Mouse (Mus musculus): Measurements from ENCODE around the gene Galnt10. TPM values are rescaled to one million over a fixed set of nuclear protein-coding genes. Genes with fewer than 3 reads are reported as not detected.

Gene Galnt10
- polyA plus RNA-seq, 1 experiment from 2014 or later, result 6.3 TPM

DNA sequence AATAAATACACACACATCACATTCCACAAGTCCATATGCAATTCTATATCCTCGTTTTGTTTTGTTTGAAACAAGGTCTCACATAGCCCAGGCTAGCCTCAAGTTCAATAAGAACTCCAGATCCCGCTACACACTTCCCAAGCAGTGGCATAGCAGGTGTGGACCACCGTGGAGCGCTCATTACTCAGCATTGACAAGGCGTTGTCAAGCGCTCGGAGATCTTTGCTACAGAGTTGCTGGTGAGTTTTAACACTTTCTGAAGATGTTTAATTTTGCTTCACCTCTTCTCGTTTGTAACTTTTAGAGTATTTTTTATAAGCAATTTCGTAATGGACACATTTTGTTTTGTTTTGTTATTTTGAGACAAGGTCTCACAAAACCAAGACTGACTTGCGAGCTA, 154.2 kb downstream of the Galnt10 start:
- no peak for ATAC-seq (ENCODE audit: insufficient number of reproducible peaks, insufficient read depth, low FRiP score, low read depth)
- Histone ChIP-seq H3K9me3 (ENCODE audit: control insufficient read depth, low read length) (no peaks in the 10 kb centered on the region), H3K9ac (ENCODE audit: low read length) (no peak overlapping the region), H3K27me3 (ENCODE audit: control insufficient read depth, insufficient read depth, low read length) (no peaks in the 10 kb centered on the region), H3K27ac (replicated peaks in 1 of 2; ENCODE audit: control insufficient read depth in 1 of 2, insufficient read depth in 1 of 2, low read depth in 2 of 2, low read length in 2 of 2) (no peak overlapping the region), H3K36me3 (ENCODE audit: control insufficient read depth, insufficient read depth, low read length) (no peaks in the 10 kb centered on the region), H3K4me3 (ENCODE audit: control insufficient read depth in 1 of 2, insufficient read depth in 1 of 2, low read depth in 1 of 2, low read length in 2 of 2) (no peak overlapping the region), H3K4me2 (ENCODE audit: low read length) (no peak overlapping the region), H3K4me1 (ENCODE audit: control insufficient read depth in 2 of 2, insufficient read depth in 2 of 2, low read length in 2 of 2) (peaks cover 8 to 22% of the 10 kb centered on the region in 2 experiments)
- 86% methylated on average over 10 of the region's 10 CpGs for WGBS

DNA sequence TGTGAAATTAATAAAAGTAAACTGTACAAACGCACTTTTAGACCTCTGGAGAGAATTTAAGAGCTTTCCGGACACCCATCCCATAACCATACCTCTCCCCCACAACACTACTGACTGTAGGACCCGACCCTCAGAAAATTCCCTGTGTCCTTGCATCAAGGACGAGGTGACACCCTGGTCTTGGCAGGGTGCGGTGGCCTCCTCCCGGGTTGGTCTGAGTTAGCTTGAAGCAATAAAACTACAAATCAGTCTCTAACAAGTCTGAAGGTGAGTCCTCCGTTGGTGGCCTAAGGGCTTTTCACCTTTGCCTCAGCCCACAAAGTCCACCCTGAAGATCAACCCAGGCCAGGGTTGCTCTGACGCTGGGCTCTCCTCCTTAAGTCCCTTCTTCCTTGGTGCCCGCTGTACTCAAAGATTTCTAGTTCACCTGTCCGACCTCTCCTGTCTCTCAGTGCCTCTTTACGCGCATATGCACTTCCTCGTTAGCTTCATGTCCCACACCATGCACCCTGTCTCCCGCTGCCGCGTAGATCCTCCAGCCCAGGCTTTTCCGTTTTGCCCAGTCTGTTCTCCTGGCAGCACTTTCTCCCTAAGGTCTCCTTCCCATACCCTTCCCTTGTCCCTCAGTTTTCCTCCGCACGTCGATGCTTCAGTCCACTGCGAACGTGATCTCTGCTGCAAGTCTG, 155.2 kb downstream of the Galnt10 start:
- H3K4me3 ChIP-seq (ENCODE audit: control insufficient read depth in 1 of 2, insufficient read depth in 1 of 2, low read depth in 1 of 2, low read length in 2 of 2), result peak overlapping the region; percentile 75 to 85
- H3K27ac ChIP-seq (replicated peaks in 1 of 2; ENCODE audit: control insufficient read depth in 1 of 2, insufficient read depth in 1 of 2, low read depth in 2 of 2, low read length in 2 of 2), result peak overlapping the region; percentile 79 to 81
- peak overlapping the region; percentile 93 for H3K9ac ChIP-seq (ENCODE audit: low read length)
- ATAC-seq (ENCODE audit: insufficient number of reproducible peaks, insufficient read depth, low FRiP score, low read depth), result no peak
- H3K4me1 ChIP-seq (ENCODE audit: control insufficient read depth in 2 of 2, insufficient read depth in 2 of 2, low read length in 2 of 2), result peaks cover 8 to 22% of the 10 kb centered on the region in 2 experiments
- 13% methylated on average over 22 of the region's 22 CpGs for WGBS
- H3K9me3 ChIP-seq (ENCODE audit: control insufficient read depth, low read length), result no peaks in the 10 kb centered on the region
- H3K36me3 ChIP-seq (ENCODE audit: control insufficient read depth, insufficient read depth, low read length), result no peaks in the 10 kb centered on the region
- H3K27me3 ChIP-seq (ENCODE audit: control insufficient read depth, insufficient read depth, low read length), result no peaks in the 10 kb centered on the region
- peak overlapping the region; percentile 91 for H3K4me2 ChIP-seq (ENCODE audit: low read length)

DNA sequence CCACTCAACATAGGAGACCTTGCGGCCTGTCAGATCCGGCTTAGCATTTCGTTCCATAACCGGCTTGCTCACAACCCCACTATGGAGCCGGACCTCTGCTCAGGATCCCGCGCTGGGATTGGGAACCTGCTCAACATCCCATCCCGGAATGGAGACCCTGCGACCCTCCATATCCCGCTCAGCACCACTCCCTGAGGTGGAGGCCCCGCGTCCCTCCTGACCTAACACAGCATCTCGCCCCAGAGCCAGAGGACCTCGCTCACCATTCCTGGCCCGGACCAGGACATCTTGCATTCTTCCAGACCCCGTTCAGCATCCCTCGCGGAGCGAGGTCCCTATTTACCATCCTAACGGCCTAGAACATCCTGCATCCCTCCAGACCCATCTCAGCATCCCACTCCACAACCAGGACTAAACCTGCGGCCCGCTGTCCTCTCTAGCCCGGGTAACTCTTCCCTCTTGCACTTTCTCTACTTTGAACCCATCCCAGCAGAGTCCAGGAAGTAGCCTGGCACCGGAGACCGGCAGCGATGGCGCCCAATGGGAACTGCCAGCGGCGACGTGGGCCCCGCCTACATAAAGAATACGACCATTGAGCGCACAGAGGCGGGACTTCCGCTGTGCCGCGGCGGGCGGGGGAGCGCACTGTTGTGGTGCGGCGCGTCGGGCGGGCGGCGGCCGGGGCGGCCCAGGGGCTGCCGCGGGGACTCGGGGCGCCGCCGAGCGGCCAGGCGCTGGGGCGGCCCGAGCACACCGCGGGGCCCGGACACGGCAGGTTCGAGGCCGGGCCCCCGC, 155.9 kb downstream of the Galnt10 start, which contains the start of gene Sap30l:
TSS of gene Sap30l (plus strand) at position 667 of the 795 bp plus-strand sequence.
- Histone ChIP-seq H3K4me2 (ENCODE audit: low read length) (peak within 1 kb of the TSS; percentile 91), H3K36me3 (ENCODE audit: control insufficient read depth, insufficient read depth, low read length) (peaks cover 4% of the 10 kb centered on the region; the same call in 1 of the 2 replicates), H3K4me1 (ENCODE audit: control insufficient read depth in 2 of 2, insufficient read depth in 2 of 2, low read length in 2 of 2) (peaks cover 8 to 22% of the 10 kb centered on the region in 2 experiments), H3K9ac (ENCODE audit: low read length) (peak within 1 kb of the TSS; percentile 93), H3K4me3 (ENCODE audit: control insufficient read depth in 1 of 2, insufficient read depth in 1 of 2, low read depth in 1 of 2, low read length in 2 of 2) (peak within 1 kb of the TSS; percentile 85), H3K27ac (replicated peaks in 1 of 2; ENCODE audit: control insufficient read depth in 1 of 2, insufficient read depth in 1 of 2, low read depth in 2 of 2, low read length in 2 of 2) (peak within 1 kb of the TSS; percentile 79 to 81), H3K9me3 (ENCODE audit: control insufficient read depth, low read length) (no peaks in the 10 kb centered on the region), H3K27me3 (ENCODE audit: control insufficient read depth, insufficient read depth, low read length) (no peaks in the 10 kb centered on the region)
- under 1% methylated on average over 55 of the region's 66 CpGs for WGBS
- ATAC-seq (ENCODE audit: insufficient number of reproducible peaks, insufficient read depth, low FRiP score, low read depth), result peak; percentile 96

DNA sequence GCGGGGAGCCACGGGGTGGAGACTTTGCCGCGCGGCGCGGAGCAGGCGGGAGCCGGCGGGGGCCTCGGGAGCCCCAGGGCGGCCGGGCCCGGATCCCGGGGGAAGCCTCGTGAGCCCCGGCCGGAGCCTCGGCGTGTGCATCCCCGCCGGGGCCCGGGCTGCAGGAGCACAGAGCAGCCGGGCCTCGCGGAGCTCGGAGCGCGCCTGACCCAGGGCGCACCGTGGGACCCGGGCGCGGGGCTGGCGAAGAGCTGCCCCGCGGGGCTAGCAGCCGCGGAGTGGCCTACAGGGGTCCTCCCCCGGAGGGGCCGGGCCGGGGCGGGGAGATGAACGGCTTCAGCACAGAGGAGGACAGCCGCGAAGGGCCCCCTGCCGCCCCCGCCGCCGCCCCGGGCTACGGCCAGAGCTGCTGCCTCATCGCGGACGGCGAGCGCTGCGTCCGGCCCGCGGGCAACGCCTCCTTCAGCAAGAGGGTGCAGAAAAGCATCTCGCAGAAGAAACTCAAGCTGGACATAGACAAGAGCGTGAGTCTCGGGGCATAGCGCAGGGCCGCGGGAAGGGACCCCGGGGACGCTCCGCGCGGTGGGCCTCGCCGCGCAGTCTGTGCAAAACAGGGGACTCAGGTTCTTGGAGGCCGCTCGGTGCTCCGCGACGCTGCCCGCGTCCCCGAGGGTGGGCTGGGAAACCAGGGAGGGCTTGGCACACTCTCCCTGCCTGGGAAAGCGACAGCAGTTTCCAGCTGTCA, 156.7 kb downstream of the Galnt10 start:
- Histone ChIP-seq H3K36me3 (ENCODE audit: control insufficient read depth, insufficient read depth, low read length) (peaks cover 10% of the 10 kb centered on the region; the same call in 1 of the 2 replicates), H3K4me1 (ENCODE audit: control insufficient read depth in 2 of 2, insufficient read depth in 2 of 2, low read length in 2 of 2) (peaks cover 8 to 22% of the 10 kb centered on the region in 2 experiments), H3K9me3 (ENCODE audit: control insufficient read depth, low read length) (no peaks in the 10 kb centered on the region), H3K4me3 (ENCODE audit: control insufficient read depth in 1 of 2, insufficient read depth in 1 of 2, low read depth in 1 of 2, low read length in 2 of 2) (peak overlapping the region; percentile 85), H3K9ac (ENCODE audit: low read length) (peak overlapping the region; percentile 93), H3K4me2 (ENCODE audit: low read length) (peak overlapping the region; percentile 91), H3K27ac (replicated peaks in 1 of 2; ENCODE audit: control insufficient read depth in 1 of 2, insufficient read depth in 1 of 2, low read depth in 2 of 2, low read length in 2 of 2) (peak overlapping the region; percentile 5 to 81; a peak in 2 of 4 replicates), H3K27me3 (ENCODE audit: control insufficient read depth, insufficient read depth, low read length) (no peaks in the 10 kb centered on the region)
- peak; percentile 60 for ATAC-seq (ENCODE audit: insufficient number of reproducible peaks, insufficient read depth, low FRiP score, low read depth)
- under 1% methylated on average over 74 of the region's 85 CpGs for WGBS

DNA sequence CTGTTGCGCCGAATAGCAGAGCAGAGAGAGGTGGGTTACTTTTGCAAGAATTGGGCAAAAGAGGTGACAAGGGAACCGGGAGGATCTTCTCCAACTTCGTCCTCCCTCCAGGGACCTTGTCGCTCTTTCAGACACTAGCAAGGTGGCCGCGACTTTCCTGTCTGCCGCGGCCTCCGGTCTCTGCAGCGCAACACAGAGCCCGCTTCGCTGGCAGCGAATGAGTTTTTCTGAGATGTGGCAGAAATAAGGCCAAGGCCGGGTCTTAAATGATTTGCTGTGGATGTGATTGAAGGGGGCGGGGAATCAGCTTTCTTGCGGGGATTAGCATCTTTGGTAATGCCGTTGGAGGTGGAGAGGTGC, 157.2 kb downstream of the Galnt10 start:
- peak overlapping the region in 1 of 2 experiments; percentile 81; a peak in 1 of 4 replicates for H3K27ac ChIP-seq (replicated peaks in 1 of 2; ENCODE audit: control insufficient read depth in 1 of 2, insufficient read depth in 1 of 2, low read depth in 2 of 2, low read length in 2 of 2)
- peaks cover 14% of the 10 kb centered on the region; the same call in 1 of the 2 replicates for H3K36me3 ChIP-seq (ENCODE audit: control insufficient read depth, insufficient read depth, low read length)
- under 1% methylated on average over 18 of the region's 18 CpGs for WGBS
- no peaks in the 10 kb centered on the region for H3K9me3 ChIP-seq (ENCODE audit: control insufficient read depth, low read length)
- ATAC-seq (ENCODE audit: insufficient number of reproducible peaks, insufficient read depth, low FRiP score, low read depth), result no peak
- H3K4me2 ChIP-seq (ENCODE audit: low read length), result peak overlapping the region; percentile 91
- no peaks in the 10 kb centered on the region for H3K27me3 ChIP-seq (ENCODE audit: control insufficient read depth, insufficient read depth, low read length)
- H3K9ac ChIP-seq (ENCODE audit: low read length), result peak overlapping the region; percentile 93
- H3K4me1 ChIP-seq (ENCODE audit: control insufficient read depth in 2 of 2, insufficient read depth in 2 of 2, low read length in 2 of 2), result peaks cover 10 to 22% of the 10 kb centered on the region in 2 experiments
- peak overlapping the region; percentile 85 for H3K4me3 ChIP-seq (ENCODE audit: control insufficient read depth in 1 of 2, insufficient read depth in 1 of 2, low read depth in 1 of 2, low read length in 2 of 2)

DNA sequence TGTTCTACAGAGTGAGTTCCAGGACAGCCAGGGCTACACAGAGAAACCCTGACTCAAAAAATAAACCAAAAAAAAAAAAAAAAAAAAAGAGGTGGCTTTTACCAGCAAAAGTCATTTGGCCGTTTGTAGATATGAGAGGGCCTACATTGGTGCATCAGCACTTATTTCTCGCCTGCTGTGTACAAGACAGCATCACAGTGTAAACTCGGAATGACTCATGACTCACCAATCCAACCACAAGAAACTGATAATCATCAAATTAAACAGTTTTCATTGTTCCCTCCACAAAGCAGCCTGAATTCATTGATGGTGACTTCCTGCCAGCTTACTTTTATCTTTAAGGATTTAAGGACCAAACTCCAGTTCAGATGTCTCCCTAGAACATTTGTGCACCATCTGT, 159.8 kb downstream of the Galnt10 start:
- ATAC-seq (ENCODE audit: insufficient number of reproducible peaks, insufficient read depth, low FRiP score, low read depth), result no peak
- H3K4me1 ChIP-seq (ENCODE audit: control insufficient read depth in 2 of 2, insufficient read depth in 2 of 2, low read length in 2 of 2), result peaks cover 11 to 24% of the 10 kb centered on the region in 2 experiments
- no peak overlapping the region for H3K27ac ChIP-seq (replicated peaks in 1 of 2; ENCODE audit: control insufficient read depth in 1 of 2, insufficient read depth in 1 of 2, low read depth in 2 of 2, low read length in 2 of 2)
- H3K4me3 ChIP-seq (ENCODE audit: control insufficient read depth in 1 of 2, insufficient read depth in 1 of 2, low read depth in 1 of 2, low read length in 2 of 2), result no peak overlapping the region
- H3K9me3 ChIP-seq (ENCODE audit: control insufficient read depth, low read length), result no peaks in the 10 kb centered on the region
- H3K4me2 ChIP-seq (ENCODE audit: low read length), result no peak overlapping the region
- H3K9ac ChIP-seq (ENCODE audit: low read length), result no peak overlapping the region
- H3K27me3 ChIP-seq (ENCODE audit: control insufficient read depth, insufficient read depth, low read length), result no peaks in the 10 kb centered on the region
- WGBS, result 77% methylated on average over 3 of the region's 3 CpGs
- H3K36me3 ChIP-seq (ENCODE audit: control insufficient read depth, insufficient read depth, low read length), result peaks cover 35% of the 10 kb centered on the region

DNA sequence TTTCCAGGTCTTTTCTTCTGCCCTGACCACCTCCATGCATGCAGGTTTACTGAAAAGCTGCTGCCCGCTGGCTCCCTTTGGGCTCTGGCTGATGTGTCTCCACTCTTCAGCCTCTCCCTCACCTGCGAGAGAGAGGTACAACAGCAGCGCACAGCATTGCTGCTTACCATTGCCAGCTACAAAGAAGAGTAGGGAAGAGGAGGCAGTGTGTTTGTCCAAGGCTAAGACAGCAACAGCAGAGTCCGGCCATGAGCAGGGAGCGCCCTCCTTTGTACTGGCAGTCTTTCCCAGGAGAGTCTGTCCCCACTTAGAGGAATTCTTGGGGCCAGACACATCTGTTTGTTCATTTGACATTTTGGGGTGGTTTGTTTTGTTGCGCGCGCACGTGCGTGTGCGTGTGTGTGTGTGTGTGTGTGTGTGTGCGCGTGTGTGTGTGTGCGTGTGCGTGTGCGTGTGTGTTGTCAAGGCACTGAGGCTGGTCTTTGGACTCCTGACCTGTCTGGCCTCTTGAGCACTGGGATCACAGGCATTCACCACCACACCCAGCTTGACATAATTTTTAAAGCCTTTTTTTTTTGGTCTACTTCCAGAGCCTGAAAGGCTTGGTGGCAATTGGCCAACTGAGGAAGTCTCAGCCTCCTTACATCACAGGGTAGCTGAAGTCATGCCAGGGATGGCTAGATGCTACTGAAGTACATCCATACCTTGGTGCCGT, 163.9 kb downstream of the Galnt10 start:
- ATAC-seq (ENCODE audit: insufficient number of reproducible peaks, insufficient read depth, low FRiP score, low read depth), result no peak
- no peaks in the 10 kb centered on the region for H3K27me3 ChIP-seq (ENCODE audit: control insufficient read depth, insufficient read depth, low read length)
- H3K4me3 ChIP-seq (ENCODE audit: control insufficient read depth in 1 of 2, insufficient read depth in 1 of 2, low read depth in 1 of 2, low read length in 2 of 2), result no peak overlapping the region
- peaks cover 58% of the 10 kb centered on the region for H3K36me3 ChIP-seq (ENCODE audit: control insufficient read depth, insufficient read depth, low read length)
- H3K27ac ChIP-seq (replicated peaks in 1 of 2; ENCODE audit: control insufficient read depth in 1 of 2, insufficient read depth in 1 of 2, low read depth in 2 of 2, low read length in 2 of 2), result no peak overlapping the region
- H3K4me1 ChIP-seq (ENCODE audit: control insufficient read depth in 2 of 2, insufficient read depth in 2 of 2, low read length in 2 of 2), result peaks cover 3 to 5% of the 10 kb centered on the region in 2 experiments; a peak in 3 of 4 replicates
- no peak overlapping the region for H3K9ac ChIP-seq (ENCODE audit: low read length)
- no peak overlapping the region for H3K4me2 ChIP-seq (ENCODE audit: low read length)
- no peaks in the 10 kb centered on the region for H3K9me3 ChIP-seq (ENCODE audit: control insufficient read depth, low read length)
- WGBS, result 89% methylated on average over 17 of the region's 17 CpGs
